Mouse (Mus musculus) heart, adult 9 months (tissue): ENCODE measurements at regions not wholly inside any gene's neighbourhood (a gene's known extent, or its start where the extent isn't known, plus 50 kb on each side); places are given as distances from the start of the nearest gene placed in this dataset.

ENCODE experiments used
- DNase-seq, 2 experiments: peaks; one replicate each; pipeline ENCODE4 v3.0.0; 2022; ENCODE audit warnings: low spot score in 2 of 2

- DNase-seq, result no peak
Measured at GRCm38 (mm10) chr10:39250039-39250438, 86.4 kb upstream of the Ccn6 start.

GRCm38 (mm10) chr10:39248486-39248885 is 84.9 kb upstream of the Ccn6 start:
- no peak for DNase-seq

- DNase-seq, result no peak
Measured at GRCm38 (mm10) chr10:39246984-39247383, 83.4 kb upstream of the Ccn6 start.

- no peak for DNase-seq
Measured at GRCm38 (mm10) chr10:39245141-39245540, 81.5 kb upstream of the Ccn6 start.

- no peak for DNase-seq
Measured at GRCm38 (mm10) chr10:39244061-39244460, 80.5 kb upstream of the Ccn6 start.

GRCm38 (mm10) chr10:39242398-39242797 is 78.8 kb upstream of the Ccn6 start:
- no peak for DNase-seq

- no peak for DNase-seq
Measured at GRCm38 (mm10) chr10:39241922-39242321, 78.3 kb upstream of the Ccn6 start.

GRCm38 (mm10) chr10:39241486-39241885 is 77.9 kb upstream of the Ccn6 start:
- no peak for DNase-seq

- DNase-seq, result no peak
Measured at GRCm38 (mm10) chr10:39240966-39241365, 77.4 kb upstream of the Ccn6 start.

GRCm38 (mm10) chr10:39240178-39240791 is 76.7 kb upstream of the Ccn6 start:
- no peak for DNase-seq

- DNase-seq, result peak; percentile 67 to 81
Measured at GRCm38 (mm10) chr10:39239498-39240177, 76.0 kb upstream of the Ccn6 start.

GRCm38 (mm10) chr10:39238596-39238995 is 75.0 kb upstream of the Ccn6 start:
- no peak for DNase-seq

- DNase-seq, result peak in 1 of 2 experiments; percentile 25
Measured at GRCm38 (mm10) chr10:39237549-39237948, 74.0 kb upstream of the Ccn6 start.

- no peak for DNase-seq
Measured at GRCm38 (mm10) chr10:39233926-39234450, 70.4 kb upstream of the Ccn6 start.

- no peak for DNase-seq
Measured at GRCm38 (mm10) chr10:39233191-39233590, 69.6 kb upstream of the Ccn6 start.

- no peak for DNase-seq
Measured at GRCm38 (mm10) chr10:39230634-39231410, 67.2 kb upstream of the Ccn6 start.

- DNase-seq, result no peak
Measured at GRCm38 (mm10) chr10:39229233-39229632, 65.6 kb upstream of the Ccn6 start.

GRCm38 (mm10) chr10:39228027-39228426 is 64.4 kb upstream of the Ccn6 start:
- DNase-seq, result peak in 1 of 2 experiments; percentile 34

GRCm38 (mm10) chr10:39227499-39227942 is 63.9 kb upstream of the Ccn6 start:
- DNase-seq, result peak; percentile 32 to 53

- DNase-seq, result no peak
Measured at GRCm38 (mm10) chr10:39226518-39226917, 62.9 kb upstream of the Ccn6 start.

GRCm38 (mm10) chr10:39224449-39225094 is 61.0 kb upstream of the Ccn6 start:
- no peak for DNase-seq

GRCm38 (mm10) chr10:39221028-39221427 is 57.4 kb upstream of the Ccn6 start:
- no peak for DNase-seq
